Mouse (Mus musculus) neural tube, embryonic 15.5 days (tissue): ENCODE measurements around the gene Nebl. TPM values are rescaled to one million over a fixed set of nuclear protein-coding genes. Genes with fewer than 3 reads are reported as not detected.

Experiments used
- ATAC-seq: fragments of 200-750 bp; cut with Nextera tagmentation; 2 replicates; pipeline ENCODE4 v1.8.0; 2017; ENCODE audit warnings: mild to moderate bottlenecking, moderate TSS enrichment, moderate library complexity; ENCODE audit not compliant: low FRiP score
- H3K27ac ChIP-seq: fragments of 300-500 bp; sonication (generic); replicated peaks from 2 replicates; pipeline ENCODE4 v1.5.1; 2015; ENCODE audit warnings: mild to moderate bottlenecking, inconsistent platforms
- H3K27me3 ChIP-seq: fragments of 300-500 bp; sonication (generic); replicated peaks from 2 replicates; pipeline ENCODE4 v1.6.1; 2015; ENCODE audit warnings: inconsistent platforms
- H3K36me3 ChIP-seq: fragments of 300-500 bp; sonication (generic); 2 replicates; pipeline ENCODE4 v1.6.1; 2015; ENCODE audit warnings: inconsistent platforms
- H3K4me1 ChIP-seq: fragments of 300-500 bp; sonication (generic); 2 replicates; pipeline ENCODE4 v1.6.1; 2015; ENCODE audit warnings: inconsistent platforms
- H3K4me2 ChIP-seq: fragments of 300-500 bp; sonication (generic); 2 replicates; pipeline ENCODE4 v1.6.1; 2015; ENCODE audit warnings: inconsistent platforms, mild to moderate bottlenecking, moderate library complexity
- H3K4me3 ChIP-seq: fragments of 300-500 bp; sonication (generic); replicated peaks from 2 replicates; pipeline ENCODE4 v1.5.1; 2015; ENCODE audit warnings: mild to moderate bottlenecking, inconsistent platforms
- H3K9ac ChIP-seq: fragments of 300-500 bp; sonication (generic); replicated peaks from 2 replicates; pipeline ENCODE4 v1.6.1; 2015; ENCODE audit warnings: mild to moderate bottlenecking, inconsistent platforms
- H3K9me3 ChIP-seq: fragments of 300-500 bp; sonication (generic); replicated peaks from 2 replicates; pipeline ENCODE4 v1.6.1; 2016; ENCODE audit warnings: inconsistent platforms
- WGBS: fragments of 180-500 bp; shearing (Covaris S2); methylation state at CpG from one replicate; pipeline ENCODE4 v1.1.7; 2015; ENCODE audit warnings: mixed read lengths; 5-methylcytosine and 5-hydroxymethylcytosine counted together
- polyA plus RNA-seq: library from polyadenylated mRNA; unstranded; fragments of >200 nt; fragmentation: Nextera tagmentation; extraction: Ambion mirVana; gene quantifications from 2 replicates; pipeline ENCODE4 v1.2.1, GENCODE M21; 2015

Nebl gene
- polyA plus RNA-seq, 1 experiment from 2014 or later: 14.3 TPM

DNA sequence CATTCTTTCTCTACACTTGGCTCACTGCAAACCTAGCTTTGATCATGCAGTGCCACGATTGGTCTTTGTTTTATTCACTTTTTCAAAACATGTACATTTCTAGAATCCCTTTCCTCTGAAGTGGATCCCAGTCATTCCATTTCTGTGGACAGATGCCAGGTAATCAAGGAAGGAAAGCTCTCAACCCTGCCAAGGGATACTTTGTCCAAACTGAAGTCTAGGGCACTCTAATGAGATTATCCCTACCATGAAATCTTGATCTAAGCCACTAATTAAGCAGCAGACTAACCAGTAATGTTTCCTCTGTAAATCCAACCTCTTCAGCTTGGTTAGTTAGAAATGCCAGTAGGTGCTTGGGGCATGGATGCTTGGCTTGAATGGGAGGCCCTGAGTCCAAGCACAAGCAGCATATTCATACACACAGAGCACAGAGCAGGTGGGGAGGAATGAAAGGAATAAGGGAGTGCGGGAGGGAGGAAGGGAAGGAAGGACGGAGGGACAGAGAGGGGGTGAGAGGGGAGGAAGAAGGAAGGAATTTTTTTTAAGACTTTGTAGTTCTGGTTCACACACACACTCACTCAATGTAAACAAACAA, 184.8 kb downstream of the Nebl start:
- no peak overlapping the region for H3K4me3 ChIP-seq
- 0 out of 2 replicates have a peak, but pooled peaks cover 5% of the 10 kb centered on the region for H3K4me1 ChIP-seq
- H3K4me2 ChIP-seq: no peak overlapping the region
- no peaks in the 10 kb centered on the region for H3K9me3 ChIP-seq
- 88% methylated on average over 3 of the region's 3 CpGs for WGBS
- no peak overlapping the region for H3K9ac ChIP-seq
- H3K27ac ChIP-seq: no peak overlapping the region
- no peaks in the 10 kb centered on the region for H3K27me3 ChIP-seq
- no peaks in the 10 kb centered on the region for H3K36me3 ChIP-seq
- no peak for ATAC-seq

DNA sequence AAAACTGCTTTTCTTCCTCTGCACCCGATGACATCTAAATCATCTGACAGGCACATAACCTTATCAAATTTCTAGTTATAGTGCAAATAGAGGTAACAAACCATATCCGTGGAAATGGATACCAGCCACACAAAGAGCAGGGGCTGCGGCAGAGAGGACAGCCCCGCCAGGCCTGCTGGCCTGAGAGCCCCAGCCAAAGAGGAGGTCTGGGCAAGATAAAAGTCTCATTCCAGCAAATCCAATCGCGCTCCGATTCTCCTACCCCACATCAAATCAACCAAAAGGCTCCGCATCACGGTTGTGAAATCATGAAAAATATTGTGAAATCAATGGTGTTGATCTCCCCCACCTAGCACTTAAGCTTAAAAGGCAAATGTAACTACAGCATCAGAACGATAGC, 191.5 kb downstream of the Nebl start:
- no peak overlapping the region for H3K4me3 ChIP-seq
- no peak overlapping the region for H3K4me2 ChIP-seq
- H3K36me3 ChIP-seq: no peaks in the 10 kb centered on the region
- ATAC-seq: no peak
- H3K9ac ChIP-seq: no peak overlapping the region
- no peaks in the 10 kb centered on the region for H3K9me3 ChIP-seq
- H3K4me1 ChIP-seq: no peaks in the 10 kb centered on the region
- WGBS: 83% methylated on average over 10 of the region's 10 CpGs
- no peak overlapping the region for H3K27ac ChIP-seq
- no peaks in the 10 kb centered on the region for H3K27me3 ChIP-seq

DNA sequence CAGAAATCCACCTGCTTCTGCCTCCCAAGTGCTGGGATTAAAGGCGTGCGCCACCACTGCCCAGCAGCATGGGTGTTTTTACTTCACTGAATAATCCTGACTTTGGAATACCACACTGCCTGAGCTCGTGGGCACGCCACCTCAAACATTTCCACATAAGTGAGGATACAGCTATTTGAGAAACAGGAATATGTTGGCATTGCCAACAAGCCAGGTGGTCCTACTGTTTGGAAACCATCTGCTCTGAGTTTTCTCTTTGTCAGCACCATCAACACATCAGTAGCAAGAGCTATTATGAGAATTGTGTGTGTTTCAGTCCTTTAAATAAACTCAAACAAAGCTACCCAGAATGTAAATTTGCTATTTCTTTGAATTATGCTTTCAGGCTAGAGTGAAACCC, 192.8 kb downstream of the Nebl start:
- no peak for ATAC-seq
- WGBS: 94% methylated on average over 4 of the region's 4 CpGs
- Histone ChIP-seq H3K4me1 (no peaks in the 10 kb centered on the region), H3K4me3 (no peak overlapping the region), H3K9me3 (no peaks in the 10 kb centered on the region), H3K36me3 (no peaks in the 10 kb centered on the region), H3K9ac (no peak overlapping the region), H3K27me3 (no peaks in the 10 kb centered on the region), H3K27ac (no peak overlapping the region), H3K4me2 (no peak overlapping the region)

DNA sequence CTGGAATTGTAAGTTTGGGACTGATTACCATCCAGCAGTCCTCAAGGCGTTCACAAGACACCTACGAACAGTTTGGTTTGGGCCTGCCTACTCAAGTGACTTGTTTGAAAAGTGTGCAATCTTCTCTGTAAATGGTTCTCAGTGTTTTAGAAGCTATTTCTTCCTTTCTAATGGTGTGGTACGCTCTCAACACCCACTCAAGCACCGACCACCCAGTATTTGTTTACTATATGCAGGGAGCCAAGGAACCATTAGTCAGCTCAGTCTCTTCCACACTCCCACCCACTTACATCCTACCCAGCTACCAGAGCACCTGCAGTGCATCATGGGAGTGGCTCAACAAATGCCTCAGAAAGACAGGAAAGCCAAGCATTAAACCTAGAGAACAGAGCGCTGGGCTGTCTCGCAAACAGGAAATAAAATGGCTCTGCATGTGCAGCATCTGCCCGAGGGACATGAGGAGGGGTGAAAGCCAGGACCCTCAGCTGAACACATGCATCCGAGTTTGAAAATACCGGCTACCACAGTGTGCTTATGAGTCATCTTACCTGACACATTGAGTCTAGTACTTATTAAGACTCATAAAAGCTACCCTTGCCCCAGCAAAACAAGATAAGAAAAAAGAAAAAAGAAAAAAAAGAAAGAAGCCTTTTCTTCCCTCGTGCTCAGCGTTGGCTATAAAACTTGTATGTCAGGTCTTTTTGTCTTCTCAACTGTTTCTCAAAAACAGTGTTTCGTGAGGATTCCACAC, 199.7 kb downstream of the Nebl start:
- 68% methylated on average over 12 of the region's 12 CpGs for WGBS
- H3K27me3 ChIP-seq: no peaks in the 10 kb centered on the region
- no peak overlapping the region for H3K27ac ChIP-seq
- H3K4me3 ChIP-seq: no peak overlapping the region
- H3K4me2 ChIP-seq: no peak overlapping the region
- H3K36me3 ChIP-seq: no peaks in the 10 kb centered on the region
- ATAC-seq: no peak
- no peaks in the 10 kb centered on the region for H3K4me1 ChIP-seq
- H3K9ac ChIP-seq: no peak overlapping the region
- H3K9me3 ChIP-seq: no peaks in the 10 kb centered on the region

DNA sequence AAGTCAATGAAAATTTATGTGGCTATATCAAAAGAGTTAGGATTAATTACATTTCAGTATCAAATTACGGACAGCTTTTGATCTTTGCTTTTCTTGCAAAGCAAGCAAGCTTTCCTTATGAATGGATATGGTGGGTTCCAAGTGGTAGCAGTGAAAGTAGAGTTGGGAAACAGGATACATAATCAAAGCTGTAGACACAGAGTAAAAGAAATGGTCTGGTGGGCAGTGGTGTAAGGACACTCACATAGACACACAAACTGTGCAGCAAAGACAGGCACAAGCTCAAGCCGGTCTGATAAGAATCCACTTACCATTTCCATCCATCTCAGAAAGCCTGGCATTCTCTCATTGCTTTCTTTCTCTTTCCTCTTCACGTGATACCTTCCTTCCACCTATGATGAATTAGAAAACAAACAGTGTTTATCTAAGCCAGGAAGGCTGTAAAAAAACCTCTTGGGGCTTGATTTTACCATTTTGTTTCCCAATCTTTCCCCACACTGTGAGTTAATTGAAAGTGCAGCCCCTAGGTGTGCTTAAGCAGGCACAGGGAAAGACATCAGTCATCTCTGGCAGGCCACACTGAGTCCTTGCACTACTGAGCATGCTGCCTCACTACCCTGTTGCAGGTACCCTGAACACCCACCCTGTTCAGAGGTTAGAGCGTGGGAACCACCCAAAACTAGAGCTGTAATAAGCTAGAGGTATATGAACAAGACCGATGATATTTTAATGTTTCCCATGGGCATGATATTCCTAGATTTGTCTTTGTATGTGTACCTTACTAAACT, 205.3 kb downstream of the Nebl start:
- Histone ChIP-seq H3K4me1 (peaks cover 14% of the 10 kb centered on the region), H3K4me3 (no peak overlapping the region), H3K9me3 (no peaks in the 10 kb centered on the region), H3K4me2 (no peak overlapping the region), H3K27ac (no peak overlapping the region), H3K36me3 (no peaks in the 10 kb centered on the region), H3K27me3 (no peaks in the 10 kb centered on the region), H3K9ac (no peak overlapping the region)
- peak; percentile 43; the same call in 1 of the 2 replicates for ATAC-seq
- WGBS: 55% methylated on average over 5 of the region's 5 CpGs

DNA sequence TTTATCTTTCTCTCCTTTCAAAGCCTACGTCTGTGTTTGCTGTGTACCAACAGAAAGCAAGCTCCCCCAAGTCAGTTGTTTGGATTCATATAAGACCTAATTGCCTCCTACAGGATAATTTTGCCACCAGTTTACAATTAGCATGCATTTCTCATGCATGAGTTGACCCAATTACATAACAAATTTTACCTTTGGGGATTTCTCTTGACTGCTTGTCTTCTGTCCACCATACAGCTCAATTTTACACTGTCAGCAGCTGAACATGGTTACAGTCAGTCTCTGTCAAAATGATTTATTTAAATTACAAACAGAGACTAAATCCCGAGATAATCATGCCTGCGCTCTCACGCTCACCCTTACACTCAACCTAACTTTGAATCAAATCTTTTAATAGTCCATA, 206.1 kb downstream of the Nebl start:
- peaks cover 14% of the 10 kb centered on the region for H3K4me1 ChIP-seq
- H3K27ac ChIP-seq: no peak overlapping the region
- ATAC-seq: peak; percentile 65; the same call in 1 of the 2 replicates
- H3K27me3 ChIP-seq: no peaks in the 10 kb centered on the region
- H3K36me3 ChIP-seq: no peaks in the 10 kb centered on the region
- H3K9me3 ChIP-seq: no peaks in the 10 kb centered on the region
- H3K9ac ChIP-seq: no peak overlapping the region
- H3K4me2 ChIP-seq: no peak overlapping the region
- 30% methylated on average over 4 of the region's 4 CpGs for WGBS
- no peak overlapping the region for H3K4me3 ChIP-seq

DNA sequence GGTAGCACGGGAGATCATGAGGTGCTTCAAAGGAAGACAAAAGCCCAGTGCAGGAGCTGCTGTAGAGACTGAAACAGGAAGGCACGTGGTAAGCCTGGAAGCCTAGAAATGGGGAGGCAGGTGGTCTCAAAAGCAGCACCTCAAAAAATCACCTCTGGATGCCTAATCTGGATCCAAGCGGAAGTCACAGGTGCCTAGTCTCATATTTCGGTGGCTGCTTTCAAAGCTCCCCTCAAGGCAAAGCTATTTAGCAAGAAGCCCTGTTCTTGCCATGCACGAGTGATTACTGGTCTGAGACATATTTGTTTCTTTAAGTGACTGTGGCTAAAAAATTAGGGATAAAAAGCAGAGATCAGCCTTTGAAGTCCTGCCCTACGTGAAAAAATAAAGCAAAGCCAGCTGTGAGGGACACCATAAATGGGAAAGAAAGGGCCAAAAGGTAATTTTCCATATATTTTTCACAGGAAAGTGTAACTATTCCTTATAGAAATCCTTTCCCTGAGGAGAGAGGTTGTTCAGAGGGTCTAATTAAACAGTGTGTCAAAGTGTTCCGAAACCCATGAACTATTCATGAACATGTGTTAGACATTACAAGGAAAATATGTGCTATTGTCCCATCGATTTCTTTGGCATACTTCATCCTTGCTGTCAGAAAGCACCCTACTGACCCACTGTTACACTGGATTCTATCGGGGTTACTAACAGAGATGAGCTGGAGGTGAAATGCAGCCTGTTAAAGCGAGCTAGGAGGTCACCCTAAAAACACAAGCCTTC, 206.9 kb downstream of the Nebl start:
- H3K4me3 ChIP-seq: no peak overlapping the region
- H3K4me2 ChIP-seq: no peak overlapping the region
- H3K27me3 ChIP-seq: no peaks in the 10 kb centered on the region
- H3K4me1 ChIP-seq: peaks cover 14% of the 10 kb centered on the region
- no peaks in the 10 kb centered on the region for H3K9me3 ChIP-seq
- no peak for ATAC-seq
- H3K9ac ChIP-seq: no peak overlapping the region
- H3K36me3 ChIP-seq: no peaks in the 10 kb centered on the region
- 42% methylated on average over 10 of the region's 10 CpGs for WGBS
- no peak overlapping the region for H3K27ac ChIP-seq

DNA sequence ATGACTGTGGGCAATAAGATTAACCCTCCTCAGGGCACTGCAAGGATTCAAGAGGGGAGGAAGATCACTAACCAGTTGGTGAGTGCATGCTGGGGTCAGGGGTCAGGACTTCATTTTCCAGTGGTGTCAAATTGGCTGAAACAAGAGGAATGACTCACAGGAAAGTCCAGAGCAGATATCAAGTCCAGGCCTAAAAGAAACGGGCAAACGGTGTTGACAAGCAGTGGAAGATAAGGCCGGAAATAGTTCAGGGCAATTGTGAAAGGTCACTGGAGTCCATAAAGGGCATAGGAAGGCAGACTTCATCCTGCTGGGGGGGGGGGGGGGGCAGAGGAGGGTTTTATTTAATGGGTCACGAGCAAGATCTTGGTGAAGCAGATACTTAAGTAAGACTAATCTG, 207.5 kb downstream of the Nebl start:
- no peak for ATAC-seq
- no peak overlapping the region for H3K9ac ChIP-seq
- WGBS: 69% methylated on average over 4 of the region's 4 CpGs
- H3K36me3 ChIP-seq: no peaks in the 10 kb centered on the region
- no peaks in the 10 kb centered on the region for H3K9me3 ChIP-seq
- no peak overlapping the region for H3K4me2 ChIP-seq
- H3K27ac ChIP-seq: no peak overlapping the region
- no peaks in the 10 kb centered on the region for H3K27me3 ChIP-seq
- no peak overlapping the region for H3K4me3 ChIP-seq
- peaks cover 14% of the 10 kb centered on the region for H3K4me1 ChIP-seq

DNA sequence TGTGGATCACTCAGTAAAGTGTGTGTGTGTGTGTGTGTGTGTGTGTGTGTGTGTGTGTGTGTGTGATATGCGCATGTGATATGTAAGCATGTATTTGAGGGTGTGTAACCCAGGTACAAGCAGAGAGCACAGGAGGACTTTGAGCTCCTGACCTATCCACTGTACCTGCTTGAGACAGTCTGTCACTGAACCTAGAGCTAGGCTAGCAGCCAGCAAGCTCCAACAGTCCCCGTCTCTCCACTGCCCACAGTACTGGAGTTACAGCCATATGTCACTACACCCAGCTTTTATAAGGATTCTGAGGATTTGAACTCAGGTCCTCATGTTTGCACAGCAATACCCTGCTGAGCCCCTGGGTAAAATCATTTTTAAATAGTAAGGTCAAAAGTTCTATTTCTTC, 215.6 kb downstream of the Nebl start:
- H3K27me3 ChIP-seq: no peaks in the 10 kb centered on the region
- H3K4me2 ChIP-seq: no peak overlapping the region
- WGBS: 81% methylated on average over 2 of the region's 2 CpGs
- no peaks in the 10 kb centered on the region for H3K36me3 ChIP-seq
- peaks cover 6% of the 10 kb centered on the region; the same call in 1 of the 2 replicates for H3K4me1 ChIP-seq
- H3K27ac ChIP-seq: no peak overlapping the region
- ATAC-seq: no peak; the same call in 1 of the 2 replicates
- no peak overlapping the region for H3K9ac ChIP-seq
- H3K4me3 ChIP-seq: no peak overlapping the region
- no peaks in the 10 kb centered on the region for H3K9me3 ChIP-seq

DNA sequence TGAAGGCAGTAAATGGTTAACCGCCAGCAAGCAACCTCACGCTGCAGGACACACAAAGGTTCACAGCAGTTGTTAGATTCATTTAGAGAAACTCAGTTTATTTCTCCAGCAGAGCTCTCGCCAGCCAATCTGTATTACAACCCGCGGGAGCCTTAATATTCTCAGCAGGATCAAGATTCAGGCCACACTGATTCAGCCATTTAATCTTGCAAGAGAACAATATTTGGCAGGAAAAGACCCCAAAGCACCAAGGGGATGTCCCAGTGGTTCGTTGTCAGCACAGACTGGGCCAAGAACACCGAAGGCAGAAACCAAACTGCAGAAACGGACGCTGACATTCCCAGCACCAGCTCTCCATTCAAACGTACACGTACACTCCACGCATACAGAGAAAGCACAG, 216.5 kb downstream of the Nebl start:
- no peaks in the 10 kb centered on the region for H3K9me3 ChIP-seq
- ATAC-seq: peak; percentile 72
- H3K4me1 ChIP-seq: peaks cover 6% of the 10 kb centered on the region; the same call in 1 of the 2 replicates
- WGBS: 22% methylated on average over 12 of the region's 12 CpGs
- H3K4me2 ChIP-seq: peak overlapping the region; percentile 36
- H3K4me3 ChIP-seq: no peak overlapping the region
- H3K27ac ChIP-seq: peak overlapping the region; percentile 57
- no peaks in the 10 kb centered on the region for H3K27me3 ChIP-seq
- H3K9ac ChIP-seq: no peak overlapping the region
- H3K36me3 ChIP-seq: no peaks in the 10 kb centered on the region

DNA sequence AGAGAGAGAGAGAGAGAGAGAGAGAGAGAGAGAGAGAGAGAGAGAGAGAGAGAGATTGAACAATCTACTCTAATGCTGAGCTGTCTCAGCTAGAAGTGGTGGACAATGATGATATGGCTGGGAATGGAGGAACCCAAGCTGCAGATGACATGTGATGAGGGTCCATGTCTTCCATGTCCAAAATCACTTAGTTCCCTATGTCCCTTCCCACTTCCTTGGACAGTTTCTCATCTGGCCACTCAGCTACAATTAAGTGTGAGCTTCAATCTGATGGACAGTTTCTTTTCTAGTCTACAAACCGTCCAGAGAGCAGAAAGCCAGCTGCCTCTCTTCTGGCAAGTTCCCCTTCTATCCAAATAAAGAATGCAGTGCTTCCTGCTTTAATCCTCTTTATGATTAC, 221.3 kb downstream of the Nebl start:
- Histone ChIP-seq H3K4me2 (no peak overlapping the region), H3K4me3 (no peak overlapping the region), H3K9me3 (no peaks in the 10 kb centered on the region), H3K4me1 (peaks cover 5% of the 10 kb centered on the region; the same call in 1 of the 2 replicates), H3K9ac (no peak overlapping the region), H3K36me3 (no peaks in the 10 kb centered on the region), H3K27me3 (no peaks in the 10 kb centered on the region), H3K27ac (no peak overlapping the region)
- no peak for ATAC-seq
- WGBS: 48% methylated on average over 1 of the region's 1 CpGs
